Mouse (Mus musculus): ENCODE measurements around the gene Rem2.

Rem2 gene

DNA sequence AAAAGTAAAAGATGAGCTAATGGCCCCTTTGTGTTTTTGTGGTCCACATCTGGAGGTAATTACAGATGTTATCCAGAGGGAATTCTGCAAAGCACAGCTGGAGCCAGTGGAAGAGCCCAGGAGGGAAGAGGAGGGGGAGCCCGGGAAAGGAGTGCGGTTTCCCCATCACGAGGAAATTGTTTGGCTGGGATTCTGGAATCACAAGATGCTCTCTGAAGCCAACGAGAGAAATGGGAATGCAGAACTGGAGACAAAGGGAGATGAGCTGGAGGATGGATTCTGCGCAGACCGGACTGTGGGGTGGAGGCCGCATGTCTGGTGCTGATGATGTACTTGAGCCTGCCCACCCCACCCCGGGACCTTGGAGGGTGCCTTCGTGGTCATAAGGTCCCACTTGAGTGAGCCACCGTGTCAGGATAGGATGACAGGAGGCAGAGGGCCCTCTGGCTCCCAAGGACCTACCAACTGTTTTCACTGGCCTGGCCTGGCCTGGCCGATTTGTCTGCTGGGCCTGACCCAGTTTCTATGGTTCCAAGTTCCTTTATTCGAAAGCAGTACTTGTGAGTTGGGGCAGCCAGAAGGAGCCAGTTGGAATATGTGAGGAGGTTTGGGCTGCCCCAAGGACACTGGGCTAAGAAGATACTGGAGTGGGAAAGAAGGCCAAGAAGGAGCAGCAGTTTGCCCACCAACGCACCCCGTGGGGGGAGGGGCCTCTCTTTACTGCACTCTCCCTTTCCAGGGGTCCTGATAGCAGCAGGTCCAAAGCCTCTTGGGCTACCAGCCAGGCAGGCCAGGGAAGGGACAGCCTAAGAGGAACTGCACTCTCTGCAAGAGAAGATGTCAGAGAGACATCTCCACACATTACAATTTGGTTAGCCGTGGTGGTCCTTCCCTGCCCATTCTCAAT, 31.9 kb upstream of the Rem2 start:
- peak; percentile 62 for DNase-seq (ENCODE audit: inconsistent ontology term)

- peak; percentile 60 for DNase-seq (ENCODE audit: inconsistent ontology term)
Measured at GRCm38 (mm10) chr14:54445476-54445875, 30.4 kb upstream of the Rem2 start.

GRCm38 (mm10) chr14:54453566-54453965, 22.3 kb upstream of the Rem2 start:
- no peak for DNase-seq (ENCODE audit: inconsistent ontology term)

DNA sequence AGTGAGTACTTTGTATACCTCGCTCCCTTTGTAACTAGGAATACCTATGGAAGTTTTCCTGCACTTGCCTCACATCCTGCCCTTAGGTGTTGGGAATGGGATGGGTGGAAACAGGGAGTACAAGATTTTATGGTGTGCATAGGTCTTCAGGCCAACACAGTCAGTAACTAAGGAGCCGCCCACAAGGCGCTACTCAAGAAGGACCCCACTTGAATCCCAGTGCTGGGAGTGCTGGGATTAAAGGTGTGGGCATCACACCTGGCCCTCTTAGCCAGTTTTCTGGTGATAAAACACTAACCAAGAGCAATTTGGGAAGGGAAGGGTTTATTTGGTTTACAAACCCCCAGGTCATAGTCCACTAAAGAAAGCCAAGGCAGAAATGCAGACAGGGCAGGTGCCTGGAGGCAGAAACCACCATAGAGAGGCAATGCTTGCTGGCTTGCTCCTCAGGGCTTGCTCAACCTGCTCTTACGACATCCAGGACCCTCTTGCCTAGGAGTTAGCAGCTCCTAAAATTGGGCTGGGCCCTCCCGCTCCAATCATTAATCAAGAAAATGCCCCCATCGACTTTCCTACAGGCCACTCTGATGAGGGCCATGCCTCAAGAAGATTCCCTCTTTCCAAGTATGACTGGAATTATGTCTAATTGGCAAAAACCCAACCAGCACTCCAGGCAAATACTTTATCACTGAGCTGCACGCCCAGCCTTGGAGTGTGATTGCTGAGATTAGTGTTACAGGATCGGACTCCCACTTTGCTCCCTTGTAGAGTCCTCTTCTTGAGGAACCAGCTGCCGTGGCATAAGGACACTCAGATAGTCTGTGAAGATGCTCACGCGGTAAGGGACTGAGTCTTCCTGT, 21.0 kb upstream of the Rem2 start:
- DNase-seq (ENCODE audit: inconsistent ontology term), result no peak

DNA sequence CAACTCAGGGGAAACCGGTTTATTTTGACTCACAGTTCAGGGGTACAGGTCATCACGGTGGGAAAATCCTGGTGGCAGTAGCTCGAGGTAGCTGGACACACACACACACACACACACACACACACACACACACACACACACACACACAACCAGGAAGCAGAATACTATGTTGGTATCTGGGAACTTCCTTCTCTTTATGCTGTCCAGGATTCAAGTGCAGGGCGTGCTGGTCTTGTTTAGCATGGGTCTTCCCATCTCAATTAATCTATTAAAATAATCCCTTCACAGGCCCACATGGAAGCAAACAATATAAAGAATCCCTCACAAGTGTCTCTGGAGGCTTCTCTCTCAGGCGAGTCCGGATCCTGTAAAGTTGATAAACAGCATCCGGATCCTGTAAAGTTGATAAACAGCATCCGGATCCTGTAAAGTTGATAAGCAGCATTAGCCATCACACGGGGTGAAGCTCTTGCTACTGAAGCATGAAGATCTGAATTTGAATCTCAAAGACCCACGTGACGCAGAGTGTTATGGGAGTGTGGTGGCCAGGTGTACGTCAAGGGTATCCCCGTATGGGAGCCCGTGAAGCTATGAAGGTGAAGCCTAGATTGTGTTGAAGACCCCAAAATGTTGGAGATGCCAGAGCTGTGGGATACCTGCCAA, 17.9 kb upstream of the Rem2 start:
- DNase-seq (ENCODE audit: inconsistent ontology term), result no peak

DNA sequence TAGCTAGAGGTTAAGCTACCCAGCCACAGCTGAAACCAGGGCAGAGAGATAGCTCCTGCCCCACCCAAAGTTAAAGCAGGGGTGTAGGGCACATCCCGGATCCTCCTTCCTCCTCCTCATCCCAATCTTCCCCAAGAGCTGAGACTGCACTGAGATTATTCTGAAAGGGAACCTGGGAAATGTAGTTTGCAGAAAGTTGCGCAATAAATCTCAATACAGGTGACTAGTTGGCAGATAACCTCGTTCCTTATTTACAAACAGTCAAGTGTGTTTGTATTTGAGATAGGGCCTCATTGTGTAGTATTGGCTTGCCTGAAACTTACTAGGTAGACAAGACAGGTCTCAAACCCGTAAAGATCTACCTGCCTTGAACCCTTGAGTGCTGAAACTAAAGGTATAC, 13.8 kb upstream of the Rem2 start:
- no peak for DNase-seq (ENCODE audit: inconsistent ontology term)

GRCm38 (mm10) chr14:54463108-54463958, 12.6 kb upstream of the Rem2 start:
- DNase-seq (ENCODE audit: inconsistent ontology term), result no peak

DNA sequence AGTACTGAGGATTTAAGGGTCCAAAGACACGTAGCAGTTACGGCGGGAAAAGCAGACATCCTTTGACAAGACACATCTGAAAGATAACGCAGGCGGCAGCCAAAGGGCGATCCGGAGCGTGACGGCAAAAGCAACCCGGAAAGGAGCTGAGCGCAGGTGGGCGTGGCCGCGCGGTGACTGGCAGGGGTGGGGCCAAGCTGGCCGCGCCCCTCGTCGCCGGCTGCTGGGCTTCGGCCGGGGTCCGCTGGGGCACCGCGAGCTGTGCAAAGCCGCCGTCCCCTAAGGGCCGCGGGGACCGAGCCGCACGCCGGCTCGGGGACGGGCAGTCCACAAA, 12.0 kb upstream of the Rem2 start, which contains the start of gene Lrp10:
Gene Lrp10 (plus strand): TSS at position 179 of the 334 bp plus-strand sequence.
- peak; percentile 90 for DNase-seq (ENCODE audit: inconsistent ontology term)

GRCm38 (mm10) chr14:54464293-54465005, 11.5 kb upstream of the Rem2 start:
- DNase-seq (ENCODE audit: inconsistent ontology term), result peak; percentile 69

GRCm38 (mm10) chr14:54471467-54471866, 4.4 kb upstream of the Rem2 start:
- no peak for DNase-seq (ENCODE audit: inconsistent ontology term)

- DNase-seq (ENCODE audit: inconsistent ontology term), result no peak
Measured at GRCm38 (mm10) chr14:54472671-54473070, 3.2 kb upstream of the Rem2 start.

DNA sequence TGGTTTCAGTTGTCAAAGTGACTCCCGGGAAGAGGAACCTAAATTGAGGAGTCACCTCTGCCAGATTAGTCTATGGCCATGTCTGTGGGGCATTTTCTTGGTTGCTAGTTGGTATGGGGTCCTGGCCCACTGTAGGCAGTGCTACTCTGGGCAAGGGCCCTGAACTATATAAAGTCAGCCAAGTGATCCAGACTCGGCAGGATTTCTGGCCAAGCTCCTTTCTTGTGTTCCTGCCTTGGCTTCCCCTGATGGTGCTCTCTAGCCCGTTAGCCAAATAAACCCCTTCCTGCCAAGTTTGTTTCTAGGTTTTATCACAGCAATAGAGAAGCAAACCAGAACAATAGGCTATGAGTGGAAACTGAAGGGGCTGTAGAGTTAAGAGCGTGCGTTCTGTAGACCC, 1.2 kb upstream of the Rem2 start:
- no peak for DNase-seq (ENCODE audit: inconsistent ontology term)

- DNase-seq (ENCODE audit: inconsistent ontology term), result no peak
Measured at GRCm38 (mm10) chr14:54477172-54477909, 1.4 kb downstream of the Rem2 start.

- peak; percentile 26 for DNase-seq (ENCODE audit: inconsistent ontology term)
Measured at GRCm38 (mm10) chr14:54479451-54479920, 3.6 kb downstream of the Rem2 start.

- DNase-seq (ENCODE audit: inconsistent ontology term), result no peak
Measured at GRCm38 (mm10) chr14:54480673-54481072, 4.8 kb downstream of the Rem2 start.

GRCm38 (mm10) chr14:54481402-54481801, 5.5 kb downstream of the Rem2 start:
- peak; percentile 26 for DNase-seq (ENCODE audit: inconsistent ontology term)

GRCm38 (mm10) chr14:54482498-54482897, 6.6 kb downstream of the Rem2 start:
- DNase-seq (ENCODE audit: inconsistent ontology term), result no peak

DNA sequence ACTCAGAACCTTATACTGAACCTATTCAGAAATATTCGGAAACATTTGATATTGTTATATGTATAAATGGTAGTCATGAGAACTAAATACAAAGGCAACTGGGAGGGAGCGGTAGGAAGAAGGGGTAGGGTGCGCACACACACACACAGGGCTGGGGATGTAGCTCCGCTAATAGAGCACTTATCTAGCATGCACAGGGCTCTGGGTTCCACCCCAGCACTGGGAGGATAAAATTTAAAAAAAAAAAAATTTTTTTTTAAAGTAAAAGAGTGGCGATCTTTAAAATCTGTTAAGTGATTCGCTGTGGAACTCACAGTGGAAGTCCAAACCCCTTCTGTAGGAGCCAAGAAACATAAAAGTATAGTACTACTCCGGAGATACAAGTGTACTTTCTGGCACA, 10.0 kb downstream of the Rem2 start:
- DNase-seq (ENCODE audit: inconsistent ontology term), result no peak

DNA sequence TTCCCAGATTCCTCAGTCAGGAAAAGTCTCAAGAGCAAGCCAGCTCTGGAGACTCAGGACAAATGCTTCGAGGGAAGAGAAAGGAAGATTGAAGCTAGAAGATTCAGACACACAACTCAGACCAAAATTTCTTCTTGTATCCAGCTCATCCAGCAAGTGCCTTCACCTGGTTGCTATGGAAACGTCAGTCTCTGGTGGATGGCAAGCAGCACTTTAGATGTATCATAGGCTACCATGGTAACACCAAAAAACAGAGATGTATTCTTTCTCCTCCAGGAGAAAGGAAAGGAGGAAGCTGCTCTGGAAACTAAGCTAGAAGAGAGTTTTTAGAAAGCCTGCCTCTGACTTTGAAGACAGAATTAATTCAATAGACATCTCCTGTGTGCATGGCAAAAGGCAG, 11.8 kb downstream of the Rem2 start:
- DNase-seq (ENCODE audit: inconsistent ontology term), result no peak

- no peak for DNase-seq (ENCODE audit: inconsistent ontology term)
Measured at GRCm38 (mm10) chr14:54488350-54488749, 12.4 kb downstream of the Rem2 start.
